Mouse (Mus musculus) heart, adult 18-20 months (tissue): ENCODE results near the gene Chd9. TPM values are rescaled to one million over a fixed set of nuclear protein-coding genes. Genes with fewer than 3 reads are reported as not detected.
"Not testable (repeated sequence)": the region's sequence is repeated elsewhere in the genome, so short reads cannot be mapped to it uniquely, and the experiment has no call there.

Source experiments
- DNase-seq, 2 experiments: peaks; one replicate each; pipeline ENCODE4 v3.0.0; 2021 to 2022; ENCODE audit warnings: mixed read lengths in 1 of 2
- total RNA-seq, 2 experiments: library from RNA; stranded (reverse); gene quantifications; 2 replicates each; pipeline ENCODE4 v1.2.3; 2021

The Chd9 gene
- total RNA-seq, 2 experiments from 2014 or later, result 34.0 to 51.4 TPM

DNA sequence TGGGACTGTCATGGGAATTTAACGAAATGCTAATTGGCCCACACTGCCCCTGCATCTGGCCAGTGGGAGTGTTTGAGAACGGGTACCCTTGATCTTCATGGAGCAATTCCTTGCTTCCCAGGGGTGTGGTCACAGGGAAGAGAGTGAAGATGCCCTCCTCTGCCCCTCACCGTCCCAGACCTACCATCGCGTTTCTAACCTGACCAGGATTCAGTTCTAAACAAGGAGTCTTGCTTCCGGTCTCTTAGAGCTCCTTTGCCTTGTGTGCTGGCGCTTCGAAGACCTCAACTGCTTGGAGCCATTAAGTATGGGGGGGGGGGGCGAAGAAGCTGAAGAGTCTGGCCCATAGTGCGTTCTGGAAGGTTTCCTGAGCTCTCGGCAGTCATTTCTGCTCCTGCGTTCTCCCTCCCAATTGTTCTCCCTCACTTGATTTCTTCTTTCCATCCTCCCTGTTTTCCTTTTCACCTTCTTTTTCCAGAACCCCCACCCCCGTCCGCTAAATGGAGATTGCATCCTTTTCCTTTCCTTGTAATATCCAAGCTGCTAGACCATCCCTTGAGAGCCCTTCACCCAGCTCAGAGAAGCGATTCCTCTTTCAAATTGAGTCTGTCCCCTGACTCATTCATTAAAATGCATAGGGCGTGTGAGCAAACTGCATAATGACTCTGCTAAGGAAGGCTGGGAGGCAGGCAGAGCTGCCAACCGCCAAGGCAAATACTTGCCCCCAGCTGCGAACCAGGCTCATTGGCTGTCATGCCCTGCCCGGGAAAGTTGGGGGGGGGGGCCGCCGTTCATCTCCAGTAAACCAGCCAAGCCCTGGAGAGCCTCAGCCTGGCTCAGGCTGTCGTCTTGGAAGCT is 42.0 kb downstream of the Chd9 start:
- peak in 1 of 2 experiments; percentile 54 for DNase-seq

DNA sequence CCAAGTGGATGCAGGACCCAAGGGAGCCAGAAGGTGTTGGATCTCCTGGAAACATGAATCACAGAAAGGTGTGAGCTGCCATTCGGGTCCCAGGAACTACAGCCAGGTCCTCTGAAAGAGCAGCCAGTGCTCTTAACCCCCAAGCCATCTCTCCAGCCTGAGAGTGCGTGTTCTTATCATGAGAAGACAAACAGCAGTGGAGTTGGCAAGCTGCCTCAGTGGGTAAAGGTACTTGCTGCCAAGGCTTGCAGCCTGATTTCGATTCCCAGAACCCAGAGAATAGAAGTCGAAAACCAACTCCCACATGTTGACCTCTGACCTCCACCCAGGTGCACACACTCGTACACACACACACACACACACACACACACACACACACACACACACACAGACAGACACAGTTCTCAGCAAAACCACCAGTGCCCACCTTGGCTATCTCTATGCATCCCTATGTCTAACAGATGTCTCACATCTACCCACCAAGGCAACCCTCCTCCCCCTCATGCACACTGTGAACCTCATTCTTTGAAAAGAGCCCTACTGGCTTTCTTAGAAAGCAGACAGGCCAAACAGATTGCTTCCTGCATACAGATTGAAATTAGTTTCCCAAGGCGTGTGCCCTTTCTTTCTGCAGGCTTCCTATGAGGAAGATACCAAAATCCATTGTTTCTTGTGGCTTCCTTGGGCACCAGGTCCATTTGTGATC is 43.4 kb downstream of the Chd9 start:
- DNase-seq, result peak; percentile 67 to 74

DNA sequence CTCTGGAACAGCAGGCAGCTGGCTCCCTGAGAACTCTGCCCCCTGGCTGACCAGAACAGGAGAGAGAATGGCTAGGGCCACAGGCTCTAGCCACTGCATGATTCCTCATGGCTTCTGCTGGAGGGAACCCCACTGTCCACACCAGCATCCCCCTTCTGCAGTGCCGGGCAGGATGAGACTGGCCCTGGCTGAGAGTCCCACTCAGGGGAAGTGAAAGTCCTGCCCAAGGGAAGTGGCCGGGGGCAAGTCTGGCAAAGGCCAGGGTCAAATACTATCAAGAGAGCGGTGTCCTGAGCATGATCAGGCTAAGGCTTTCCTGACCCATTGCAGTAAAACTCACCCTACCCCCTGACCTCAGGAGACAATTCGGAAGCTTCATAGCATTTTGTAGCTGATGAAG is 44.9 kb downstream of the Chd9 start:
- peak in 1 of 2 experiments; percentile 71 for DNase-seq

DNA sequence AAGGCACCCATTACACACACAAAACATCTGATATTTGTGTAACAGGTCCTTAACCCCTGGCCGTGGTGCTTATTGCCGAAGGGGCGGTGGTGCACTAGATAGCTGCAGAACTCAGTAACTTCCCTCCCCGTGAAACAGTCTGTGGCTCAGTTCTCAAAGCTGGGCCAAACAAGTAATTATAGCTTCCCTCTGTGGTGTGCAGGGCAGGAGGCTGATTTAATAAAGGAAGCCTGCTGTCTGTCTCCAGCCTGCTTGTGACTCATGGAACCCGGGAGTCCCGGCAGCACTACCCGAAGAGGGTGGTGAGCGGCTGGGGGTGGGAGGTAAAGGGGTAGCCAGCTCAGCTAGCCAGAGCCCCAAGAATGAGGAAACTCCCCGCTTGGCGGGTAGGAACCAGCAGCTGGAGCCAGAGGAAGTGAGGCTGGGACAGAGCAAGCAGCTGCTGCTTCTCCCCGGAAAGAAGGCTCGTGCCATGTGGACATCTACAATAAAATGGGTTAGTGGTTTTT is 48.1 kb downstream of the Chd9 start:
- peak; percentile 85 to 92 for DNase-seq

DNA sequence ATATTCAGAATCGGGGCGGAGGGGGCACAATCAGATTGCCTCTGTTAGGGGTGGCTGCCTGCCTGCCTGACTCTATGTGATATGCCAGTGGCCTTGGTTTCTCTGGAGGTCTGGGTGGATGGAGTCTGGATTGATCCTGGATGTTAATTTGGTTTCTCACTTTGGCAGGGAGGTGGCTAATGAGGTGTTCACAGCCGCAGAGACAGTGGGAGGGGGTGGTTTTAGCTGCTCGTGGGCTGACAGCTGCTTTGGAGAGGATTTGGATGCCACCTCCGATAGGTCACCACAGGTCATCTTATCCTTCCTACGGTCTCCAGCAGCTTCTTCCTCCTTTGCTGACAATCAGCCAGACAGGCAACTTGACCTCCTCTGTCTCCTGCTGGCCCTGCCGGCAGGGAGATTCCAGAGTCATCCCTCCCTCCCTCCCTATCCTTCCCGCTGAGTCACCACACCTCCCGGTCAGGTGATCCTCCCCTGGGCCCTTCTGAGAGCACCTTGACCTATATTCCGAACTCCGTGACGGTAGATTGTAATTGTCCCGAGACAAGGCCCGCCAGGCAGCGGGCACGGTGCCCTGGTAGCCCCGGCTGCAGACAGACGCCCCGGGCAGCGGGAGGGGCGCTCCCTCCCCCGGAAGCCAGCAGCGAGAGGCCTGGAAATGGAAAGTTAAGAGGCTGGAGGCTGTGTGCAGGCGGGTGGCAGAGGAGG is 48.7 kb downstream of the Chd9 start:
- peak; percentile 85 to 92 for DNase-seq

DNA sequence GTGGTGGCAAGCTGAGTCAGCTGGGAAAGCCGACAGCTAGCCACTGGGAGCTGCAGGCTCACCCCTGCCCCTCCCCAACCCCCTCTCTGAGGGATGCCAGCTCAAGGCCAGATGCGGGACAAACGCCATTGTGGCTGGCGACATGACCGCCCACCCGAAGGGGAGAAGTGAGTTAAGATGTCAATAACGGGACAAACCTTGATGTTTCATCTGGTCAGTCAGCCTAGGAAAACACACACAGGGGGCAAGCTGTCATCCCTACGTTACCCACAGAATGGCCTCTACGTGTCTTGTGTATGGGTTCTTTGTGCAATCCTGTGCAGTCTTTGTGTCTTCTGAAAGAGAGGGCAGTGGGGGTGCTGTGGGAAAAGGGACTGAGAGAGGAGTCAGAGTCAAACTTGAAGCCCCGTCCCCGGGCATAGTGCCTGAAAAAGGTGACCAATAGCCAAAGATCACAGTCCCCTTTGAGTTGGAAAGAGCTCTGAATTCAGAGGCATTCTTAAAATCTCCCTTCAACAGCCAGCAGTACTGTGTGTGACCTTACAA is 49.4 kb downstream of the Chd9 start:
- no peak for DNase-seq

DNA sequence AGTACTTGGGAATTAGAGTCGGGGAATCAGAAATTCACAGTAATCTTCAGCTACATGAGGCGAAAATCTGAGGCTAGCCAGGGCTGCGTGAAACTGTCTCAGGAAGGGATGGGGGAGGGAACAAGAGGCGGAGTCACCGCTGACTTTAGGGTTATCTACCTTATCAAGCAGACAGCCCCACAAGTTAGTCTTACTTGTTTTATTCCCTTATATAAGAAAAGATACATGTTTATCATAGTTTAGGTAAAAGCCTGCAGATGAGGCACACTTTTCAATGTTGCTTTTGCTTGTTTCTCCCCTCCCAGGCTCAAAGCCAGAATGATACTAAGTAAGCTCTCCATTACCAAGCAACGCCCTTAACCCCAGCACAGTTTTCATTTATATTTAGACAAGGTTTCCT is 50.4 kb downstream of the Chd9 start:
- DNase-seq, result no peak

DNA sequence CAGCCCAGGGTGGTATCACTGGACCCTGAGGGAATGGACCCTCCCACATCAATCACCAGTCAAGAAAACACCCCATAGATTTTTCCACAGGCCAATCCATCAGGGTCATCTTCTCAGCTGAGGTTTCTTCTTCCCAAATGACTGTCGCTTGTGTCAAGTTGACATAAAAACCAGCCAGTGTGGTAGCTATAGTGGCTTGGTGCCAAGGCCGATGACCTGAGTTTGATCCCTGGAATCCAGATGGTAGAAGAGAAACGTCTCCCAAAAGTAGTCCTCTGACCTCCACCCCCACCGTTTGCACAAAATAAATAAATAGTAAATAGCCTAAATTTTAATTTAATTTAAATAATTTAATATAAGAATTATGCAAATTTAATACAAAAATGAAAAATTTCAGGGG is 51.9 kb downstream of the Chd9 start:
- DNase-seq, result no peak

DNA sequence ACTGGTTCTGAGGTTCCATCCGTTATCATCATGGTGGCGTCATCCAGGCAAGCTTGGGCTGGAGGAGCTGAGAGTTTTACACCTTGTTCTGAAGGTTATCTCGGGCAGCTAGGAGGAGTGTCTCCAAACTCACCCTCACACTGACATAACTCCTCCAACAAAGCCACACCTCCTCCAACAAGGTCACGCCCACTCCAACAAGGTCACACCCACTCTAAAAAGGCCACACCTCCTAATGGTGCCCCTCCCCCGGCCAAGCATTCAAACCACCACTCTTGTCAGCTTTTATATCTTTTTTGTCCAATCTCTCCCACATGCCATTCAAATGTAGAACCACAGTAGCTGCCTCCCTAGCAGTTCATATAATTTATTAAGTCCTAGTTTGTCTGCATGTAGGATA is 53.0 kb downstream of the Chd9 start:
- DNase-seq, result no peak

DNA sequence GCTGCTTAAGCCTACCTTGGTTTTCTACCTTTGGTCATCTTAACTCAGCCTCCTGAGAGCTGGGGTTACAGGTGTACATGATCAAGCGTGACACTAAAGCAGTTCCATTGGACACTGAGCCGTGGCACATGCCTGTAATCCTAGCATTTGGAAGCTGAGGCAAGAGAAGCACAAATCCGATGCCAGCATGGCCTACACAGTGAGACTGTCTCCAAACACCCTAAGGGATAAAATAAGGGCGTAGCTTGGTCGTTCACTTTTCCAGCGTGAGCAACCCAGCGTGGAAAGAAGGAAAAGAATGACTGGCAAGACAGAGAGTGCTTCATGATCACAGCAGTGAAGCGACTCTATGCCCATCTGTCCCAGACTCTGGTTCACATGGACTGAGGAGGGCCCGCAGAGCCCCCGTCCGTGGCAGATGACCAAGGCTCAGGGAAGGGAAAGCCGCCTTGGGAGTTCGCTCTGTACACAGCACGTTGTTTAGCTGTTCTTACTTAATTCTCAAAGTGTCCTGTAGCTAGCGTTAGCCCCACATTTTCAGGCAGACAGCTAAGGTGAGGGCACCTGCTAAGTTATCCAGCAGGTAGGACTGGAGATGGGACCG is 54.0 kb downstream of the Chd9 start:
- DNase-seq, result no peak

DNA sequence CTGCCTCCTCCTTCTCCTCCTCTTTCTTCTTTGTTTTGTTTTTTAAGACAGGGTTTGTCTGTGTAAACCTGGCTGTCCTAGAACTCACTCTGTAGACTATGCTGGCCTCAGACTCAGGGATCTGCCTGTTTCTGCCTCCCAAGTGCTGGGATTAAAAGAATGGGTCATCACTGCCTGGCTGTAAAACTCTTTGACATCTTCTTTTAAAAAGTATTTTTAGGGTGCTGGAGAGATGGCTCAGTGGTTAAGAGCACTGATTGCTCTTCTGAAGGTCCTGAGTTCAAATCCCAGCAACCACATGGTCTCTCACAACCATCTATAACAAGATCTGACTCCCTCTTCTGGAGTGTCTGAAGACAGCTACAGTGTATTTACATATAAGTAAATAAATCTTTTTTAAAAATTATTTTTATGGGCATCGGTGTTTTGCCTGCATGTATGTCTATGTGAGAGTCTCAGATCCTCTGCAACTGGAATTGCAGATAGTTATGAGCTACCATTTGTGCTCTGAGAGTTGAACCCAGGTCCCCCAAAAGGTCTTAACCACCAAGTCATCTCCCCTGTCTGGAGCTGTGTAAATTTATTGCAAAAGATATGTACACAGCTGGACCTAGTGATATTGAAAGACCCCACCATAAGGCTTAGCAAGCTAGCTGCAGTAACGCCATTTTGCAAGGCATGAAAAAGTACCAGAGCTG is 57.7 kb downstream of the Chd9 start:
- DNase-seq, result no peak

DNA sequence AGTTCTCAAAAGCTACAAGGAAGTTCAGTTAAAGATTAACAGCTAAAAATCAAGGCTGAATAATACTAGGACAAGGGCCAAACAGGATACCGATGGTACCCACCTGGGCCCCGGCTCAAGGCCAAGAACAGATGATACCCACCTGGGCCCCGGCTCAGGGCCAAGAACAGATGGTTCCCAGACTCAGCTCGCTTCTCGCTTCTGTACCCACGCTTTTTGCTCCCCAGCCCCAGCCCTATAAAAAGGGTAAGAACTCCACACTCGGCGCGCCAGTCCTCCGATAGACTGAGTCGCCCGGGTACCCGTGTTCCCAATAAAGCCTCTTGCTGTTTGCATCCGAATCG is 58.2 kb downstream of the Chd9 start:
- DNase-seq, result not testable (repeated sequence)

DNA sequence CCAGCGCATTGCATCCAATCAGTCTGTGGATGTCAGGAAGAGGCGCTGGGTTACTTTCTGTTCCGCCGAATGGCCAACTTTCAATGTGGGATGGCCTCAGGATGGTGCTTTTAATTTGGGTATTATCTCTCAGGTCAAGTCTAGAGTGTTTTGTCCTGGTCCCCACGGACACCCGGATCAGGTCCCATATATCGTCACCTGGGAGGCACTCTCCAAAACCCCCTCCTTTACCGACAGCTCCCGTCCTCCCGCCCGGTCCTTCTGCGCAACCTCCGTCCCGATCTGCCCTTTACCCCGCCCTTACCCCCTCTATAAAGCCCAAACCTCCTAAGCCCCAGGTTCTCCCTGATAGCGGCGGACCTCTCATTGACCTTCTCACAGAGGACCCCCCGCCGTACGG is 59.2 kb downstream of the Chd9 start:
- not testable (repeated sequence) for DNase-seq

DNA sequence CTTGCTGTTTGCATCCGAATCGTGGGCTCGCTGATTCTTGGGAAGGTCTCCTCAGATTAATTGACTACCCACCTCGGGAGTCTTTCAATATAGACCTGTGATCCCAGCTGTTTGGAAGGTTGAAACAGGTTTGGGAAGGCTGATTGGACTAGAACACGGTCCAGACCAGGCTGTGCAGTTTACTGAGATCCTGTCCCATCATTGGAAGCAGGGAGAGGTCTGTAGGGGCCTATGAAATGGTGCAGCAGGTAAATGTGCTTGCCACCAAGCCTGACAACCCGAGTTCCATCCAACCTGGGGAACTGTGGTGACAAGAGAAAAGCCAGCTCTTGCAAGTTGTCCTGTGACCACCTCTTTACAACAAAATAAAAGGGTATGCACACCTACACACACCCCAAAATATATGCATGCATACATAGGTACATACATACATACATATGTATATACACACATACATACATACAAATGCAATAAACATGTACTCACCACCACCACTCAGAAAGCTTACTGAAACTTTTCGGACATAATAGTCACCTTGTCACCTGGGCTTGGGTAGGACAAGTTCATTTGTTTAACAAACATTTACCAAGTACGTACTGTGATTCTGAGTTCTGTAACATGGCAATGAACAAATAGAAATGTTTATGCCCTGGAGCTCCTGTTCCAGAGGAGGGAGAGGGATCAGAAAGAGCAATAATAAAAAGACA is 63.9 kb downstream of the Chd9 start:
- no peak for DNase-seq

DNA sequence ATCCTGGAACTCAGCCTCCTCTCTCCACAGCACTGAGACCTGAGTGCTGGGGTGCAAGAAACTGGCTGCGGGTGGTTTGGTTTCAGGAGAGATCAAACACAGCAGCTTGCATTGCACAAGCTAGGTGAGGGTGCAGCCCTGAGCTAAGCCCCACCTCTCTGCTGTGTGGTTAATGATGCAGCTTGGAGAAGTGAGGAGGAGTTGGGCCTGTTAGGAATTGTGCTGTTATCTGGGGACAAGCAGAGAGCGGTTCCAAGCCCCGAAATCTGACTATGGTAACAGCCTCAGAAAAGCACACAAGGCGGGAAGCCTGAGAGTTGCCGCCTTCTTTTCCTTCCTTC is 64.4 kb downstream of the Chd9 start:
- DNase-seq, result no peak

DNA sequence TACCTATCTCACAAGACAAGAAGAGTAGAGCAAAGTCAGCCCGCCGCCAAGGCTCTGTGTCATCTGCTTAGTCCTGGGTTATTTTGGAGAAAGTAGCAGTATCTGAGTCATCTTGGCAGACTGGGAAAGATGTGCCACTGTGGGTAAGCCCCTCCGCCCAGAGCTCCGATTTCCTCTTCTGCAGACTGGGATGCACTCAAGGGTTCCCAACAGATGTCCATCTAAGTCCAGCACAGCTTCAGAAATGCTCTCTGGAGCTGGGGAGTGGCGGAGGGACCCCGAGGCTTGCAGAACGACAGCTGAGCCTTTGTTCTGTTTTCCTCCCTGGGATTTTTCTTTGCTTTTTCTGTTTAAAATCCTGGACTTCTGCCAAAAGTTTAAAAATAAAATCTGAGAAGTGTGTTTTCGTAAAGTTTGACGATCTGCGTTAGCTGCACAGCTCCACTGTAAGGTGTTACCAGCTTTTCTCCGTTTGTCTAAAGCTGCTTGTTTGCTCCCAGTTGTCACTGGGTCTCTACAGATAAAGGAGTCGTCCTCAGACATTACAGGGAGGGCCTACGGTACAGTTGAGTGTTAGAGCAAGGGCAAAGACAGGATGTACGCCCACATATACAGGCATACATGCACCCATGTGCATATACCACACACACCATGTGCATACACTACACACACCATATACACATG is 66.2 kb downstream of the Chd9 start:
- no peak for DNase-seq

DNA sequence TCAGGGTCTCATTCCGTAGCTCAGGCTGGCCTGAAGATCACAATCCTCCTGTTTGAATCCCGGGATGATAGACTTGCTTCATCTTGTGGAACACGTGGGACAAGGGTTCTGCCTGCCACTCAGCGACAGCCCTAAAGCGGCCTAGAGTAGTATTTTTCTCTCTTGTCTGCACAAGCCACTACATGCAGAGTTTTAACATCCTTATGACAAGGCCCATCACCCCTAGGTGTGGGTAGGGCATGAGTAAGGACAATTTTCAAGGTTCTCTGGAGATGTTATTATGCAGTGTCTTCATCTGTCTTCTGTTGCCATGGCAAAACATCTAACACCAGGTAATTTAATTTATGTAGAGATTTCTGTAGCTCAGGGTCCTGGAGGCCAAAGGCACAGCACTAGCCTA is 69.2 kb downstream of the Chd9 start:
- no peak for DNase-seq

DNA sequence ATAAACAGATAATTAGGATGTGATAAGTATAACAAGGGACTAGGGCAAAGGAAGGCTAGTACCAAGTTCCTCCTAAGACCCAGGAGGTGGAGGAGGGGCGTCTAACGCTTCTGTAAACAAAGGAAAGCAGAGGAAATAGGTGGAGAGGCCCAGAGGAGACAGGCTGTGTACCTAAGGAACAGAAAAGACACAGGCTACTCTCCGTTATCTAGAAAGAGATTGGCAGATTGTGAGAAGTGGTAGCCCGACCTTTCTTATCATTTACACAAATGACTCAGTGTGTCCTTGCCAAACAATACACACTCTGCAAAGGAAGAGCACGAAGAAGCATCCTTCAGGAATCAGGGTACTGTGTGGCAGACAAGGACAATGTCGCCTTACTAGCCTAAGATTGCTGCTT is 70.4 kb downstream of the Chd9 start:
- DNase-seq, result no peak

DNA sequence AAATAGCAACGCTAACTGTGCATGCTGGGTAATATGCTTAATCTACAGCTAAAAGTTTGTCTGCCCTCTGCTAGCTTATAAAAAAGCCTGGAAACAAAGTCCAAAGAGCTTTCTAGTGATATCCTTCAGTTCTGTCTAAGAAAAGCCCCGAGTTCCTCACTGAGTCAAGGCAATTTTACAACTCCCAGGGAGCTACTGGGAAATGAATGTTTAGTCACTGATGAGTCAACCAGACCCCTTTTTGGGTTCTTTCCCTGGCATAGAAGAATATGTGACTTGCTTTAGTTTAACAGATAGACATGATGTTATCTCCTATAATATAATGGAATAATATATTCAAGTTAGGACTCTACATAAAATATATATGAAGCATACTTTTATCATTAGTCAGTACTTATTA is 73.8 kb downstream of the Chd9 start:
- DNase-seq, result no peak

DNA sequence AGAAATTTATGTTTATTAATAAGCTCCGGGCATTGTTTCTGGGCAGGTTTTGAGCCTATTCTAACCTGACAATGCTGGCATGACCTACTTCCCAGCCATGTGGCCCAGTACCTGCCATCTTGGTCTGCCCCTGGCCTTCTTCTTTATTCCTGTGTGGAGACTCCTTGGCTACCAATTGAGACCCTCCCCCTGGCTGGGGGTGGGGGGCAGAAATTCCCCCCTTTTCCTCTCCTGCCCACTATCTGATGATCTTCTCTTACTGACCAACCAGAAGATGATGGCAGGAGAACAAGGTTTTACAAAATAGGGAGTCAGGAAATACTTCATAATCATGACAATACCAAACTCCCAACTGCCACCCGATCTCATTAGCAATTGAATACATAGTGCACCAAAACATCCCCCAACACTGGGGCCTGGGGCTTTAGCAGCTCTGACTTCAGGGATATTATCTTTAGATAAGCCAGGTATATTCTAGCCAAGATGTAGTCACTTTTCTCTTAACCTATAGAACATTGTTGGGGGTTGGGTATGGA is 76.1 kb downstream of the Chd9 start:
- DNase-seq, result no peak
